Mouse (Mus musculus): ENCODE measurements at regions not wholly inside any gene's neighbourhood (a gene's known extent, or its start where the extent isn't known, plus 50 kb on each side); places are given as distances from the start of the nearest gene placed in this dataset.

- ATAC-seq: no peak
- WGBS: 83% methylated on average over 3 of the region's 3 CpGs
These were observed 65.9 kb upstream of the Vtcn1 start for GRCm38 (mm10) chr3:100759091-100759941.

GRCm38 (mm10) chr3:100754677-100755076 is 69.4 kb upstream of the Man1a2 start:
- TF ChIP-seq CTCF (IDR thresholded peaks at IDR 0.05; ENCODE audit: low read depth): no peak
- 83% methylated on average over 1 of the region's 1 CpGs for WGBS

More at GRCm38 (mm10) chr3:100759091-100759941, 65.9 kb upstream of the Vtcn1 start:
- Histone ChIP-seq H3K4me3 (ENCODE audit: low read length) (no peak overlapping the region), H3K9ac (replicated peaks; ENCODE audit: low read length) (no peak overlapping the region), H3K27me3 (ENCODE audit: insufficient read depth, low read length) (no peaks in the 10 kb centered on the region), H3K27ac (no peak overlapping the region), H3K36me3 (ENCODE audit: insufficient read depth, low read length) (no peaks in the 10 kb centered on the region), H3K9me3 (ENCODE audit: low read length) (no peaks in the 10 kb centered on the region), H3K4me1 (ENCODE audit: insufficient read depth, low read length) (no peaks in the 10 kb centered on the region), H3K4me2 (ENCODE audit: low read depth, low read length) (no peak overlapping the region)
- DNase-seq (ENCODE audit: low spot score): no peak
- TF ChIP-seq CTCF (IDR thresholded peaks at IDR 0.05; ENCODE audit: low read depth): no peak

GRCm38 (mm10) chr3:100751211-100751610 is 65.9 kb upstream of the Man1a2 start:
- no peak for TF ChIP-seq CTCF (IDR thresholded peaks at IDR 0.05; ENCODE audit: low read depth)
- no peaks in the 10 kb centered on the region for H3K9me3 ChIP-seq (ENCODE audit: low read length)
- no peaks in the 10 kb centered on the region for H3K36me3 ChIP-seq (ENCODE audit: insufficient read depth, low read length)
- no peaks in the 10 kb centered on the region for H3K4me1 ChIP-seq (ENCODE audit: insufficient read depth, low read length)
- H3K4me2 ChIP-seq (ENCODE audit: low read depth, low read length): no peak overlapping the region
- H3K9ac ChIP-seq (replicated peaks; ENCODE audit: low read length): no peak overlapping the region
- H3K27ac ChIP-seq: no peak overlapping the region
- H3K27me3 ChIP-seq (ENCODE audit: insufficient read depth, low read length): no peaks in the 10 kb centered on the region
- no peak; the same call in 1 of the 2 replicates for ATAC-seq
- DNase-seq (ENCODE audit: low spot score): peak; percentile 12
- 83% methylated on average over 1 of the region's 1 CpGs for WGBS
- H3K4me3 ChIP-seq (ENCODE audit: low read length): no peak overlapping the region

More at GRCm38 (mm10) chr3:100754677-100755076, 69.4 kb upstream of the Man1a2 start:
- Histone ChIP-seq H3K9me3 (ENCODE audit: low read length) (no peaks in the 10 kb centered on the region), H3K36me3 (ENCODE audit: insufficient read depth, low read length) (no peaks in the 10 kb centered on the region), H3K4me1 (ENCODE audit: insufficient read depth, low read length) (no peaks in the 10 kb centered on the region), H3K27me3 (ENCODE audit: insufficient read depth, low read length) (no peaks in the 10 kb centered on the region), H3K4me2 (ENCODE audit: low read depth, low read length) (no peak overlapping the region), H3K9ac (replicated peaks; ENCODE audit: low read length) (no peak overlapping the region), H3K4me3 (ENCODE audit: low read length) (no peak overlapping the region), H3K27ac (no peak overlapping the region)
- no peak for ATAC-seq
- DNase-seq (ENCODE audit: low spot score): no peak

GRCm38 (mm10) chr3:100748727-100749126 is 63.4 kb upstream of the Man1a2 start:
- H3K27ac ChIP-seq: no peak overlapping the region
- H3K36me3 ChIP-seq (ENCODE audit: insufficient read depth, low read length): no peaks in the 10 kb centered on the region
- no peak overlapping the region for H3K4me2 ChIP-seq (ENCODE audit: low read depth, low read length)
- no peaks in the 10 kb centered on the region for H3K9me3 ChIP-seq (ENCODE audit: low read length)
- WGBS: 79% methylated on average over 6 of the region's 6 CpGs
- no peak overlapping the region for H3K9ac ChIP-seq (replicated peaks; ENCODE audit: low read length)
- no peak for TF ChIP-seq CTCF (IDR thresholded peaks at IDR 0.05; ENCODE audit: low read depth)
- DNase-seq (ENCODE audit: low spot score) (no peak), ATAC-seq (no peak)
- no peaks in the 10 kb centered on the region for H3K4me1 ChIP-seq (ENCODE audit: insufficient read depth, low read length)
- H3K27me3 ChIP-seq (ENCODE audit: insufficient read depth, low read length): no peaks in the 10 kb centered on the region
- H3K4me3 ChIP-seq (ENCODE audit: low read length): no peak overlapping the region

- Histone ChIP-seq H3K27me3 (ENCODE audit: insufficient read depth, low read length) (no peaks in the 10 kb centered on the region), H3K9ac (replicated peaks; ENCODE audit: low read length) (no peak overlapping the region), H3K36me3 (ENCODE audit: insufficient read depth, low read length) (no peaks in the 10 kb centered on the region), H3K4me2 (ENCODE audit: low read depth, low read length) (no peak overlapping the region), H3K9me3 (ENCODE audit: low read length) (no peaks in the 10 kb centered on the region), H3K4me1 (ENCODE audit: insufficient read depth, low read length) (no peaks in the 10 kb centered on the region), H3K4me3 (ENCODE audit: low read length) (no peak overlapping the region), H3K27ac (no peak overlapping the region)
- ATAC-seq: no peak
- DNase-seq (ENCODE audit: low spot score): no peak
- no peak for TF ChIP-seq CTCF (IDR thresholded peaks at IDR 0.05; ENCODE audit: low read depth)
- 86% methylated on average over 2 of the region's 2 CpGs for WGBS
These were observed 63.0 kb upstream of the Man1a2 start for GRCm38 (mm10) chr3:100748309-100748691.

GRCm38 (mm10) chr3:100747421-100748308 is 62.4 kb upstream of the Man1a2 start:
- 36% methylated on average over 15 of the region's 15 CpGs for WGBS
- Histone ChIP-seq H3K4me1 (ENCODE audit: insufficient read depth, low read length) (no peaks in the 10 kb centered on the region), H3K4me3 (ENCODE audit: low read length) (no peak overlapping the region), H3K4me2 (ENCODE audit: low read depth, low read length) (no peak overlapping the region), H3K9ac (replicated peaks; ENCODE audit: low read length) (no peak overlapping the region), H3K9me3 (ENCODE audit: low read length) (no peaks in the 10 kb centered on the region), H3K27me3 (ENCODE audit: insufficient read depth, low read length) (no peaks in the 10 kb centered on the region), H3K36me3 (ENCODE audit: insufficient read depth, low read length) (no peaks in the 10 kb centered on the region), H3K27ac (no peak overlapping the region)
- ATAC-seq: peak; percentile 28; the same call in 1 of the 2 replicates
- no peak for TF ChIP-seq CTCF (IDR thresholded peaks at IDR 0.05; ENCODE audit: low read depth)
- peak; percentile 55 for DNase-seq (ENCODE audit: low spot score)
